Mouse (Mus musculus): ENCODE data around the gene AC140267.1. TPM values are rescaled to one million over a fixed set of nuclear protein-coding genes. Genes with fewer than 3 reads are reported as not detected.

Gene AC140267.1
- polyA plus RNA-seq, 1 experiment from 2014 or later, result not detected

DNA sequence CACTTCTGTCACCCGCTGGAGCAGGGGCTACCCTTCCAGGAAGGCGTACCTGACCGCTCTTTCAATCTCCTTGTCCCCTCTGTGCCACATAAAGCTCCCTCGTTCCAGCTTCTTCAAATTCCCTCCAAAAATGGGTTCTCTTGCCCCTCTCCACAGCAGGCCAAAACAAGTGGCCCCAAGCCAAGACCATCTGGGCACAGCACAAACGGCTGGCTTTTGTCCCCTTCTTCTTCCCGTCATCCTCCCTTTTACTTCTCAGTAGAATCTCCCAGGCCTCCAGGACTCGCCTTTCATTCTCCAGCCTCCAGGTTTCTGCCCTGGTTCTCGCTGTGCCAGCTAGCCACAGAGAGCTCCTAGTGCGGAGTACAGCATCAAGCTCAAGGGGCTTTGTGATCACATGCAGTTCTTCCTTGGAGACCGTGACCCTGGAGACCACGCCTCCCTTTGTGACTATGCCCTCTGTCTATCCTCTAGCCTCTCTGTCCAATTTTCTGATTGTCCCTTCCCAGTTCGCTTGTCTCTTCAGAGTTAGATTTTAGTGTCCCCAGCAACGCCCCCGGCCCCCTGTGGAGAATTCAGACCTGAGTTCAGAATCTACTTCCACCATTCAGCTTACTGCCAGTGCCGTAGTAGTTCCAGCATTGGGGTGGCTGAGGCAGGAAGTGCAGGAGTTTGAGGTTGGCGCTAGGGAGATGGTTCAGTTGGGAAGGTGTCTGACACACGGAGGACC, 7.4 kb upstream of the AC140267.1 start:
- no peak for TF ChIP-seq CTCF (IDR thresholded peaks at IDR 0.05; ENCODE audit: low read depth)
- H3K4me1 ChIP-seq (ENCODE audit: insufficient read depth), result no peaks in the 10 kb centered on the region
- H3K27ac ChIP-seq (ENCODE audit: low read depth), result no peak overlapping the region
- 76% methylated on average over 17 of the region's 17 CpGs for WGBS
- H3K9me3 ChIP-seq (ENCODE audit: low read depth, low read length), result no peaks in the 10 kb centered on the region
- no peak for DNase-seq
- no peak overlapping the region for H3K9ac ChIP-seq
- H3K4me2 ChIP-seq, result no peak overlapping the region
- H3K36me3 ChIP-seq (ENCODE audit: insufficient read depth), result no peaks in the 10 kb centered on the region
- no peaks in the 10 kb centered on the region for H3K27me3 ChIP-seq (ENCODE audit: insufficient read depth, low read length)
- no peak for ATAC-seq (ENCODE audit: insufficient read depth)
- H3K4me3 ChIP-seq (ENCODE audit: low read depth, low read length), result no peak overlapping the region

DNA sequence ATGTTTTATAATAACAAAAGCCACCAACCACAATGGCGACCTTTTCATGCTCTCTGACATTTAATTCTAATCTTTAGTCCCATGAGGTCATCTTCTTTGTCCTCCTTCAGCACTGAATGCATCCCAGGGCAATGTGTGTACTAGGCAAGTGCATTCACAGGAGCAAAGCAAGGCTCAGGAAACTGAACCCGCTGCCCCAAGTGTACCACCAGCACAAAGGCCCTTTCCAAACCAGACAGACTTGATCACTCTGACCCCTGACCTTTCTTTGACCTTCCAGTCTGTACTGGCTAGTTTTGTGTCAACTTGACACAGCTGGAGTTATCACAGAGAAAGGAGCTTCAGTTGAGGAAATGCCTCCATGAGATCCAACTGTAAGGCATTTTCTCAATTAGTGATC, 3.3 kb upstream of the AC140267.1 start:
- Histone ChIP-seq H3K4me1 (ENCODE audit: insufficient read depth) (0 out of 2 replicates have a peak, but pooled peaks cover 3% of the 10 kb centered on the region), H3K27me3 (ENCODE audit: insufficient read depth, low read length) (no peaks in the 10 kb centered on the region), H3K9me3 (ENCODE audit: low read depth, low read length) (no peaks in the 10 kb centered on the region), H3K4me2 (no peak overlapping the region), H3K9ac (no peak overlapping the region), H3K4me3 (ENCODE audit: low read depth, low read length) (no peak overlapping the region), H3K36me3 (ENCODE audit: insufficient read depth) (peaks cover 17% of the 10 kb centered on the region), H3K27ac (ENCODE audit: low read depth) (no peak overlapping the region)
- TF ChIP-seq CTCF (IDR thresholded peaks at IDR 0.05; ENCODE audit: low read depth), result no peak
- DNase-seq, result no peak
- no peak for ATAC-seq (ENCODE audit: insufficient read depth)
- 71% methylated on average over 2 of the region's 2 CpGs for WGBS

DNA sequence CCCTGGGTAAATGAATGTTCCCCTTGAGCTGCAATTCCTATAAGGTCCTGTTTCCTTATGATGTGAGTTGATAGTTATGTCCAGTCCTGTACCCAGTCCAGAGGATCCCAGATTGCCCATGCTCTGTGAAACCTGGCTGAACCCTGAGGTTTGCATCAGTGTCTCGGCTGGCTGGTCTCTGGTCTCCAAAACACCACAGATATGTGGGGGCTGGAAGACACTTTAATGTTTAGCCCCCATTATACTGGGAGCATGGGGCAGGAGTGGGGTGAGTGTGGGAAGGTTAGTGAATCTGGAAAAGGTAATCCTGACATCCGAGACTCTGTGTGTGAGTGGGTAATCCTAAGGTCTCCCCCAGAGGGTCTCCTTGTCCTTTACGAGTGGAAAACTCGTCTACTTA, 2.6 kb upstream of the AC140267.1 start:
- TF ChIP-seq CTCF (IDR thresholded peaks at IDR 0.05; ENCODE audit: low read depth), result no peak
- no peak overlapping the region for H3K9ac ChIP-seq
- peaks cover 22% of the 10 kb centered on the region for H3K36me3 ChIP-seq (ENCODE audit: insufficient read depth)
- ATAC-seq (ENCODE audit: insufficient read depth) (no peak), DNase-seq (no peak)
- H3K4me1 ChIP-seq (ENCODE audit: insufficient read depth), result 0 out of 2 replicates have a peak, but pooled peaks cover 3% of the 10 kb centered on the region
- peak overlapping the region; percentile 36 for H3K27ac ChIP-seq (ENCODE audit: low read depth)
- H3K9me3 ChIP-seq (ENCODE audit: low read depth, low read length), result no peaks in the 10 kb centered on the region
- peak overlapping the region; percentile 93; the same call in 1 of the 2 replicates for H3K4me3 ChIP-seq (ENCODE audit: low read depth, low read length)
- no peak overlapping the region for H3K4me2 ChIP-seq
- no peaks in the 10 kb centered on the region for H3K27me3 ChIP-seq (ENCODE audit: insufficient read depth, low read length)
- 53% methylated on average over 4 of the region's 4 CpGs for WGBS

DNA sequence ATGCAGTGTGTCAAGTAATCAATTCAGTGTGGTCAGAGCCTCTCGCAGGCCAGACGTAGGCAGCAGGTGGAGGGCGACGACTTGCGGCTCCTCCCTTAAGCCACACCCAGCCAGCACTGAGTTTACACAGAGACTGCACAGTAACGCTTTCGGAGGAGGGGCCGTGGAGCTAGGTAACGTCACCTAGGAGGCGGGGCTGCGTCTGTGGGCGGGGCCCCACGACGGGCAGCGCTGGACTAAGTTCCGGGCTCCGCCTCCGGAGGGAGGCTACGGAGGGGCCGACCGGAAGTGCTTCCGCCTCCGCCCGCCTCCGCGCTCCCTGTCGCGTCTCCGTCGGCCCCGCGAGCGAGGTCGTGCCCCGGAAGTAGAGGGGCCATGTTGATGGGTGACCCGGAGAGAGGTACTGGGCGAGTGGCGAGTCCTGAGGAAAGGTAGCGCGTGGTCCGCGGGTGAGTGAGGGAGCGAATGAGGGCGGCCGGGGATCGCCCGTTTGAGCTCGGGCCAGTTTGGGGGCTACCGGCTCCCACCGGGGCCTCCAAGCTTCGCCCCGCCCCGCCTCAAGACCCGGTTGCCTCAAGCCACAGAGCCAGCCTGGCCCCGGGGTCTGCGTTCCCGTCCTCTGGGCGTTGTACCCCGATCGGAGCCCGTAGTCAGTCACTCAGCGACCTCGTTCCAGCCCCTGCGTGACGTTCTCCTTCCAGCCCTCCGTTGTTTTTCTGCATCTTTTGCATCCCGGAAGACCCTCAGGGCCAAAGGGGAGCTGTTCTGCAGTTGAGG, 1.7 kb upstream of the AC140267.1 start, which contains the start of gene Mief1:
Gene Mief1 (plus strand): TSS at position 286 of the 777 bp plus-strand sequence.
- TF ChIP-seq CTCF (IDR thresholded peaks at IDR 0.05; ENCODE audit: low read depth), result 0 out of 2 replicates have a peak, but pooled peaks have one; percentile 21
- WGBS, result under 1% methylated on average over 67 of the region's 67 CpGs
- ATAC-seq (ENCODE audit: insufficient read depth) (peak; percentile 97), DNase-seq (peak; percentile 99)
- H3K27ac ChIP-seq (ENCODE audit: low read depth), result peak within 1 kb of the TSS; percentile 90
- H3K36me3 ChIP-seq (ENCODE audit: insufficient read depth), result peaks cover 31% of the 10 kb centered on the region
- peak within 1 kb of the TSS; percentile 93 for H3K4me3 ChIP-seq (ENCODE audit: low read depth, low read length)
- peak within 1 kb of the TSS; percentile 86 for H3K4me2 ChIP-seq
- no peaks in the 10 kb centered on the region for H3K9me3 ChIP-seq (ENCODE audit: low read depth, low read length)
- H3K4me1 ChIP-seq (ENCODE audit: insufficient read depth), result 0 out of 2 replicates have a peak, but pooled peaks cover 3% of the 10 kb centered on the region
- H3K27me3 ChIP-seq (ENCODE audit: insufficient read depth, low read length), result no peaks in the 10 kb centered on the region
- H3K9ac ChIP-seq, result peak within 1 kb of the TSS; percentile 87

DNA sequence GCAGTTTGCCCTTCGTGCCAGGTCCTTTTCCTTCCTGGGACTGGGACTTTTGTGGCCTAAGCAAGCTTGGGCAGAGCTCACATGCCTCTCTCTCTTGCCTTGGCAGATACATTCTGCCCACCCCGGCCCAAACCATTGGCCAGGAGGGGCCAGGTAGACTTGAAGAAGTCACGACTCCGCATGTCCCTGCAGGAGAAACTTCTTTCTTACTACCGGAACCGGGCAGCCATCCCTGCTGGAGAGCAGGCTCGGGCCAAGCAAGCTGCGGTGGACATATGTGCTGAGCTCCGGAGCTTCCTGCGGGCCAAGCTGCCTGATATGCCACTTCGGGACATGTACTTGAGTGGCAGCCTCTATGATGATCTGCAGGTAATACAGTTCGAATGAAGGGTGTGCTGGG, 12.5 kb downstream of the AC140267.1 start:
- no peaks in the 10 kb centered on the region for H3K9me3 ChIP-seq (ENCODE audit: low read depth, low read length)
- no peaks in the 10 kb centered on the region for H3K4me1 ChIP-seq (ENCODE audit: insufficient read depth)
- no peak for TF ChIP-seq CTCF (IDR thresholded peaks at IDR 0.05; ENCODE audit: low read depth)
- H3K27ac ChIP-seq (ENCODE audit: low read depth), result no peak overlapping the region
- no peak for ATAC-seq (ENCODE audit: insufficient read depth)
- H3K9ac ChIP-seq, result no peak overlapping the region
- no peak overlapping the region for H3K4me3 ChIP-seq (ENCODE audit: low read depth, low read length)
- 93% methylated on average over 12 of the region's 12 CpGs for WGBS
- peaks cover 89% of the 10 kb centered on the region for H3K36me3 ChIP-seq (ENCODE audit: insufficient read depth)
- DNase-seq, result no peak
- H3K27me3 ChIP-seq (ENCODE audit: insufficient read depth, low read length), result no peaks in the 10 kb centered on the region
- no peak overlapping the region for H3K4me2 ChIP-seq

DNA sequence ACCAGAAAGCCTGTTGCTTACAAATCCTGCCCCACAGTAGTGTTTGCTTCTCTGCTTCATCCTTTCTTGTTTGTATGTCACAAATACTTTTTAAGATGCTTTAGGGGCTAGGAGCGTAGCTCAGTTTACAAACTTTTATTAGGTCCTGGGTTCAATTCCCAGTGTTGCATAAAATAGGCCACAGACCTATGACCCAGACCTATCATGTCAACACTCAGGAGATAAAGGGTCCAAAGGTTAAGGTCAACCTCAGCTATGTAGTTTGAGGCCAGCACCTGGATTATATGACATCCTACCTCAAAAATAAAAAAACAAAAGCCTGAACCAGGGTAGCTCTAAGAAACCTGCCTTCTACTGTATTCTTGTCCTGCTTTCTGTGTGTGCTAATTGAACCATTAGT, 13.0 kb downstream of the AC140267.1 start:
- ATAC-seq (ENCODE audit: insufficient read depth), result no peak
- Histone ChIP-seq H3K9me3 (ENCODE audit: low read depth, low read length) (no peaks in the 10 kb centered on the region), H3K36me3 (ENCODE audit: insufficient read depth) (peaks cover 84% of the 10 kb centered on the region), H3K9ac (no peak overlapping the region), H3K4me3 (ENCODE audit: low read depth, low read length) (no peak overlapping the region), H3K27ac (ENCODE audit: low read depth) (no peak overlapping the region), H3K27me3 (ENCODE audit: insufficient read depth, low read length) (no peaks in the 10 kb centered on the region), H3K4me2 (no peak overlapping the region), H3K4me1 (ENCODE audit: insufficient read depth) (no peaks in the 10 kb centered on the region)
- no peak for DNase-seq
- no peak for TF ChIP-seq CTCF (IDR thresholded peaks at IDR 0.05; ENCODE audit: low read depth)
- WGBS, result 92% methylated on average over 1 of the region's 1 CpGs

DNA sequence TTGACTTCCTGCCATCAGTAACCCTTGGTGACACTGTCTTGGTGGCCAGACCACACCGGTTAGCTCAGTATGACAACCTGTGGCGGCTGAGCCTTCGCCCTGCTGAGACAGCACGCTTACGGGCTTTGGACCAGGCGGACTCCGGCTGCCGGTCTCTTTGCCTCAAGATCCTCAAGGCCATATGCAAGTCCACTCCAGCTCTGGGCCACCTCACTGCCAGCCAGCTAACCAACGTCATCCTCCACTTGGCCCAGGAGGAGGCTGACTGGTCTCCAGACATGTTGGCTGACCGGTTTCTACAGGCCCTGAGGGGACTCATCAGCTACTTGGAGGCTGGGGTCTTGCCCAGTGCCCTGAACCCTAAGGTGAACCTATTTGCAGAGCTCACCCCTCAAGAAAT, 14.0 kb downstream of the AC140267.1 start:
- no peak for DNase-seq
- ATAC-seq (ENCODE audit: insufficient read depth), result no peak
- no peaks in the 10 kb centered on the region for H3K4me1 ChIP-seq (ENCODE audit: insufficient read depth)
- no peak overlapping the region for H3K27ac ChIP-seq (ENCODE audit: low read depth)
- no peak overlapping the region for H3K4me2 ChIP-seq
- H3K27me3 ChIP-seq (ENCODE audit: insufficient read depth, low read length), result no peaks in the 10 kb centered on the region
- TF ChIP-seq CTCF (IDR thresholded peaks at IDR 0.05; ENCODE audit: low read depth), result no peak
- WGBS, result 88% methylated on average over 10 of the region's 10 CpGs
- no peak overlapping the region for H3K4me3 ChIP-seq (ENCODE audit: low read depth, low read length)
- no peak overlapping the region for H3K9ac ChIP-seq
- H3K36me3 ChIP-seq (ENCODE audit: insufficient read depth), result peaks cover 74% of the 10 kb centered on the region
- H3K9me3 ChIP-seq (ENCODE audit: low read depth, low read length), result no peaks in the 10 kb centered on the region
